Mouse (Mus musculus) urinary bladder, adult 2 months (tissue): ENCODE data around the gene Clec16a. TPM values are rescaled to one million over a fixed set of nuclear protein-coding genes. Genes with fewer than 3 reads are reported as not detected.

Experiments
- DNase-seq: peaks from one replicate; pipeline ENCODE4 v3.0.0; 2022; ENCODE audit warnings: low spot score
- polyA plus RNA-seq: library from polyadenylated mRNA; depleted of rRNA; stranded (reverse); fragments of >200 nt; gene quantifications from 2 replicates; pipeline ENCODE4 v1.2.3, GENCODE M21; 2012

Gene Clec16a
- polyA plus RNA-seq, 1 experiment, result 10.0 TPM

DNA sequence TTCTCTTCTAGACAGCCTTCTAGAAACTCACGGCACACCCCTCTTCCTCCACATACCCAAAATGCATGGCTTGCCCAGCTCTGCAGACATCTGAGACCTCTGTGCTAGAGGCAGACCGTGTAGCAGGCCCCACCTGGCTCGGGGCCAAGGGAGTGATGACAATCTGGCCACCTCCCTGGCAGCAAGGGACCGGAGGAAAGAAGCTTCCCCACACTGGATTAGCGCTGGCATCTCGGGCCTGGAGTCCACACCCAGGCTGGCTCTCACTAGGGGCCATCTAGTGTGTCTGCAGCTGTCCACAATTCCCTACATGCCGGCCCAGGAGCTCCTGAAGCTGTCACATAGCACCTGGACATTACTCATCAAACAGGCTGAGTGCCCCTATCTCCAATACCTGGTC lies 10.6 kb upstream of the Clec16a start:
- no peak for DNase-seq

DNA sequence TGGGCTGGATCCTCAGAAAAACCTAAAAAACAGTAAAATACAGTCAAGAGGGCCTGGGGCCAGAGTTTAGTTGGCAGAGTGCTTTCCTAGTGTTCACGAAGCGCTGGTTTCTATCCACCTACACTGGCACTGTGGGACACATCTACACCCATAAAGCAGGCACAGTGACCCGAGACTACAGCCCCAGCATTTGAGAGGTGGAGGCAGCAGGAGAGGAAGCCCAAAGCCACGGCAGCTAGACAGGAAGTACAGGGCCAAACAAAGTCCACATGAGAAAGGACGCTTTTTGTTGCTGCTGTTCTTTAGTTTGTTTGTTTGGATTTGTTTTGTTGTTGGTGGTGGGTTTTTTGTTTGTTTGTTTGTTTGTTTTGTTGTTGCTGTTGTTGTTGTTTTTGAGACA lies 8.8 kb upstream of the Clec16a start:
- DNase-seq, result no peak

DNA sequence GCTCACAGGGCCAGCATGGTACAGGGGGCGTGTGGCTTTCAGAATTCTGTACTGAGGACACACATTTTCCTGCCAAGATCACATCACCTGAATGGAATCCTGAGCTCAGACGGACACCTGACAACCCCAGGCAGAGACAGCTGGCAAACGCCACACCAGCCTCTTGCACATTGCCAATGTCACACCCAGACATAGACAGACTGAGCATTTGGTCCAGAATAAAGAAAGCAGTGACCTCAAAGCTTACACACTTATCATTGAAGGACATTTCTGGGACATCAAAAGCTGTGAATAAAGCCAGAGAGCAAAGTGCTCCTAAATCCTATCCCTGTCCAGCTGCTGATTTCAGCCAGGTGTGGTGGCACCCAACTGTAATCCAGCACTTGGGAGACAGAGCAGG lies 8.2 kb upstream of the Clec16a start:
- no peak for DNase-seq

DNA sequence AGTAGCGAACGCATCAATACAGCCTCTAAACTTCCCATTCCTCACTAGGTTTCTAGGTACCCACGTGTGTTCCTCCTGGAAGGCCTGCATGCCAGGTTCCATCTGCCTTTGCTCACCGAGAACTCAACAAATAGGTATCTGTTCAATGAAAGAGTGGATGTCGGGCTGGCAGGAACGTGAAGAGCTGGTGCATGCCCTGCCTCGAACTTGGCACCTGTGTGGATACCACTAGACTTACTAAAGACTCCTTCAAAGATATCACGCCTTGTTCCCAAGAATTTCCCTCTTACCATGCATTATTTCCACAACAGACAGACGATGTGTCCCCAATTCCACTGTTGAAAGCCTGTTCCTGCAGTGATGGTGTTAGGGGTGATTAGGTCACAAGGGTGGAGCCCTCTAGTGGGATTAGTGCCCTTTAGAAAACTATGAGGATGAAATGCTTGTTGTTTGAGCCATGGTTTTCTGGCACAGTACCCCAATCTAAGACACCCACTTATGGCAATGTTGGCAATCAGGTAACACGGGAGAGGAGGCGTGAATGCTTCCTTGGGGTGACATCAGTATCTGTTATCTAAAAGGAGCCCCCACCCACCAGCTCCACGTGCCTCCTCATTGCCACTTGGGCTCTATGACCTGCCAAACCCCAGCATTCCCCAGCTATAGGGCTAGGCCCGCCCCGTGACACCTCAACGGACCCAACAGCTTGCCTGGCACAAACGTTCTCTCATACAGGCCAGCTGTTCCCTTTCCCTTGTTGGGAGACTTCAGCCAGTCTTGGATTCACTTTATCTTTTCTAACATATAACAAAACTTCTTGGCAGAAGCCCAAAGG lies 4.2 kb upstream of the Clec16a start:
- no peak for DNase-seq

DNA sequence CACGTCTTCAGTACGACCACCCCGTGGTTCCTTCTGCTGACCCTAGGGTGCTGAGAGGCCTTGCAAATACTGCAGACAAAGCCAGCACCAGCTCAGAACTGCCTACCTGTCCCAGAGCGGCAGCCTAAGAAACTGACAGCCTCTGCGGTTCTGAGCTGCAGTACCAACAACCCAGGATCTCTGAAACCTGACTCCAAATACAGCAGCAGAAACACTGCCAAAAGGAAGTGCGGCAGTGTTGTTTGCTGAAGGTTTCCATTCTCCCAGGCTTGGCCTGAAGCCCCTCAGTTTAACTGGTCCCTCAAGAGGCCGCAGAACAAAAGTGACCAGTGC lies 3.6 kb upstream of the Clec16a start:
- no peak for DNase-seq

DNA sequence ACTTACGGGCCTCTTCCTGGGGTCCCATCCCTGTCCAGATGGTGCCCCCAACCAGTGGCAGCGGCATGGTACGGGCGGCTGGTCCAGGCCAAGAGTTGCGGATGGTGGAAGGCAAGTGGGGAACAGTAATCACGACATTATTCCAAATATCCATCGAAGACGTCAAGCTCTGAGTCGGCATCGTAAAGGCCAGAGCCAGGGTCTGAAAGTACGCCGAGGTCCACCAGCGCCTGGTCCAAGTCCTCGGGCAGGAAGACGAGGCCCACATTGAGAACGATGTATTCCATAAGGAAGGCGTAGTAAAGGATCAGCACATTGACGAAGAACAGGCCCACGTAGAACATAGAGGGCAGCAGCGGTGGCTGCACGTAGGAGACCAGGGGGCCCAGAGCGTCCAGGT lies 2.9 kb upstream of the Clec16a start:
- no peak for DNase-seq

DNA sequence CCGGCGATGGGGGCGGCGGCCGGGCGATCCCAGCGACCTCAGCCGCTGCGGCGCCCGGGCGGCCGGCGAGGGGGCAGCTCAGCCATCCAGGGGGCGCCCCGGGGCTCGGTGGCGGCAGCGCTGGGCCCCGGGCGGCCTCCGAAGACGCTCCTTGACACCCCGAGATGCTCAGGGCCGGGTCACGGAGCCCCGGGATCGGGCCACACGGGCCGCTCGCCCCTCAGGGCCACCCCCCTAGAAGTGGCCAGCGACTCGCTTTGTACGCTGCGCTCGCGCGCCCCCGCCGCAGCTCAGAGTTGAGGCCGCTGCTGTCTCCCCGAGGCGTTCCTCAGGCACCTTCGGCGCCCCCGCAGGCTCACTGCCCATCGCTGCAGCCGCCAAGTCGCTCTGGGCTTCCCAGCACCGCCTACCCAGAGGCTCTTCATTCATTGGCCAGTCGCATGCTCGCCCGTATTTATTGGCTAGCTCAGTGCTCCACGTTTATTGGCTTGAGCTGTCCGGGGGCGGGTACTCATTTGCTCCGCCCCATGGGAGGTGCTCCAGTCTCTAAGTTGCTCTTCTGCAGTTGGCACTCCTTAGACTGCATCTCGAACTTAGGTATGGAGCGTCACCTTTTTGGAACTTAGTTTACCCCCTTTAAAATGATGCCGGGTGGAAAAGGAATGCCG lies 2.3 kb upstream of the Clec16a start, which contains the start of gene Dexi:
Gene Dexi, minus strand, starts transcription at position 357 of the 668 bp plus-strand sequence.
- DNase-seq, result peak; percentile 87

DNA sequence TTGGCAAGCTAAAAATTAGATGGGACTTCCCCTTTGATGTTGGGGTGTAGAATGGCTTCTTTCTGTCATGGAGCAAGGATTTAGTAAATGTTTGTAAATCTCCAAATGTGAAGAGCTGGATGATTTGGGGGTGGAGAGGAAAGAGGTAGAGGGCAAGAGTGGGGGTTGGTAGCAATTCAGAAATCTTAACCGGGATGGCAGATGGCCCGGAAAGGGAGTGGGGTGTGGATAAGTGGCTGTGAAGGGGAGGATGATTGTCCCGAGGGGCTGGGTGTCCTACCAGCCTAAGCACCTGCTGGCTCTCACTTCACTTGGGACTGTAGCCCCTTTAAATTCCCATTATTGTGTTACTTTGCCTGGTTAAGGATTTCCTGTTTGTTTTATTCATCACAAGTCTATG lies 1.7 kb downstream of the Clec16a start:
- DNase-seq, result no peak

DNA sequence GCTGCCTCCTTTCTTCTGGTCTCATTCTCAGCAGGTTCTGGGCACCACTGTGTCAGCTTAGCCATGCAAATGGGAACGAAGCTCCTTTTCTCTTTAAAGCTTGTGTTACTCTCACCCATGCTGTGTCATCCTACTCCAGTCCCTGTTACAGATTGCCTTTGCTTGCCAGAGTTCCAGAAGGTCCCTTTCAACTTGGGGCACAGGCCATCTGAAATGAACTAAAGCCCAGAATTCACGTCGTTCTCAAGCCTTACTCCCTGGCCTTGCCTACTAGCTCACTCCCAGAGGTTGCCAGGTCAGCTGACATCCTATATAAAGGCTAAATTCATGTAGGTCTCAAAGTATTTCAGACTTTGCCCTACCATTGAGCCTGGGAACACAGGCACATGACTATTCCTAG lies 3.8 kb downstream of the Clec16a start:
- no peak for DNase-seq

DNA sequence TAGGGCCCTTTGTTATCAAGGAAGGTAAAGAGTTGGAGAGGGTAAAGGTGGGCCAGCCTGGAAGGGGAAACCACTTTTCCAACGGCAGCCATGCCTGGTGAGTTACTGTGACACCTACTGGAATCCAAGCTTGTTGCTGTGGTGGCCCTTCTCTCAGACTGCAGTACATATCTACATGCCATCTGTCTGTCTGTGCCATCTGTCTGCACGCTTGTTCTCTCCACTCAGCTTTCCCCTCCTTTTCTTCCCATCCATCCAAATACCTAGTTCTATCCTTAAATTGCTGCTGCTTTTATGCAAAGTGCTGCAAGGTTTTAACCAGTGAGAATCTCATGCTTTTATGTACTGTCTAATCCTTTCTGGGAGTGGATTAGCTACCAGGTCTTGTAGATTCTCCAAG lies 4.5 kb downstream of the Clec16a start:
- DNase-seq, result no peak

DNA sequence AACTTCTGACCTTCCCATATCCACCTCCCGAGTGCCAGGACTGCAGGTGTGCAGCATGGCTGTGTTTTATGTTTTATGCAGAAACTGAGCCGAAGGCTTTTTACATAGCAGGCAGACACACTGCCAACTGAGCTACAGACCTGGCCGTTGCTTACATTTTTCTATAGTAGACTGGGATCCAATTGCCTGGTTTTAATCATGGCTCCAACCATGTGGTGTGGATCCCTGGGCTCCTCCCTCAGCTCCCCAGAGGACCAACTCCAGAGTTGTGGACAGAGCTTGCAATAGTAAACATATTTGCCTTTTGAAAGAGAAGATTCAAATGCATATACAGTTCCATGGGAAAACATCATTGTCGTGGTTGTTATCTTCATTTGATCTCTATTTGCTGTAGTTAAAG lies 6.5 kb downstream of the Clec16a start:
- DNase-seq, result no peak

DNA sequence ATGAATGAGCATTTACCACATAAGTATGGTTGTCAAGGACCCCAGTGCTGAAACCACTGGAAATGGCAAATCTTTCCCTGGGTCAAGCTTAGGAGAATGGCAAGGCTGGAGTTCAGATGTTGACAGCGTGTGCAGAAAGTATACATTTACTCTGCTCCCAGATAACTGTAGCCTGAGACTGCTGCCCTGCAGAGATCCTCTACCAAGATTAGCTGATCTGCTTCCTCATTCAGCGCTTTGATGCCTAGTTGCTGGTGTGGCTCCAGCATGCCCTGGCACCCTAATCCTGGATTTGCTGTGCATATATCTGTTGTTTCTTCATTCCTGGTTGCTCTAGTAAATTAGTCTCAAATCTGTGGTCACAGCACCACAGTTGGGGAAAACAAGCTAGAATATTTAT lies 8.7 kb downstream of the Clec16a start:
- no peak for DNase-seq

DNA sequence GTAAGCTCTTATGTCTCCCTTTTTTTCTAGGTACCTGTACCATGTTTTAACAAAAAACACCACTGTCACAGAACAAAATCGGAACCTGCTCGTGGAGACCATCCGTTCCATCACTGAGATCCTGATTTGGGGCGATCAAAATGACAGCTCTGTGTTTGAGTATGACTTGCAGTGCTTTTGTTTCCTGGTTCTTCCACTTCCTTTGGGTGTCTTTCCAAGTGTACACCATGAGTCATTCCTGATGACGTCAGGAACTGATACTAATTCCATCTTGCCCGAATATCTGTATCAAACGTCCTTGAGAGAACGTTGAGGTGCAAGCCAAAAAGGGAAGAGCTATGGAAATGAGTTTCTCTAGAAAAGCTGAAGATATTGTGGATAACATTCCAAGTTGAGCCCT lies 14.9 kb downstream of the Clec16a start:
- DNase-seq, result no peak

DNA sequence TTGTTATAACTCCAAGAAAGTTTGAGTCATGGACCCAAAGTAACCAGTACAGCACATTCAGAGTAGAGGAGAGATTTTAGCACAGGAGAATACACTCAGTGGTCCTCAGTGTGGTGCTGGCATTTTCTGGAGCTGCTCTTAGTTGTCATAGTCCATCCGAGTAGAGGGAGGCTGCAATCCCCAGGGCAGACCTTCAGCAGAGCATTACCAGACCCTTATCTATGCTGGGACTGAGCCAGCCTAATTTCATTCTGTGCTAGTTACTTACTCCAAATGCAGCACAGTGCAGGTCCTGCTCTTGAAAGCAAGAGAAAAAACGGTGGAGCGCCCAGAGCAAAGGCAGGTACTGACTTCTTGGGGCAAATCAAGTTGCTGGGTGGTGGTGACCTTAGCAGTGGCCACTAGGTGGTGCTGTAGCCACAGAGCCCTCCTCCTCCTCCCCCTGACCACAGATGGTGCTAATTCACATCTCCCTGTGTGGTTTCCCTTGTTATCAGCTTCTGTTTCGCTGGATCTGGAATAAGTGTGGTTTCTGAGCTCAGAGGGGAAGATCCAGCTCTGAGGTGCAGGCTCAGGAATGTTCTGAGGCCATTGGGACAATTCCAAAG lies 20.2 kb downstream of the Clec16a start:
- no peak for DNase-seq

DNA sequence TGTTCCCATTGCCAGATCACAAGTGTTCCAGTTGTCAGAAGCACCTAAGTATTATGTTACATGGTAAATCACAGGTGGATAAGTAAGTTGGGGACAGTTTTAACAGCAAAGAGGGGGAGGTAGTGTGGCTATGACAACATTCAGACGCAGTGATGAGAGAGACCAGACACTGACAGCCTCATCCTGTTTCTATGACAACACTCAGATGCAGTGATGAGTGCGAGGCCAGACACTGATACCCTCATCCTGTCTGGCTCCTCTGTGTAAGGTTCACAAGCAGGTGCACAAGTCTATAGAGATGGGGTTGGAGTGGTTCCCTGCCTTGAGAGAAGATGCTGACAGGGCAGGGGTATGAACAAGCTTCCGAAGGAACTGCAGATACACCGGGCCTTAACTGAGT lies 22.0 kb downstream of the Clec16a start:
- DNase-seq, result no peak

DNA sequence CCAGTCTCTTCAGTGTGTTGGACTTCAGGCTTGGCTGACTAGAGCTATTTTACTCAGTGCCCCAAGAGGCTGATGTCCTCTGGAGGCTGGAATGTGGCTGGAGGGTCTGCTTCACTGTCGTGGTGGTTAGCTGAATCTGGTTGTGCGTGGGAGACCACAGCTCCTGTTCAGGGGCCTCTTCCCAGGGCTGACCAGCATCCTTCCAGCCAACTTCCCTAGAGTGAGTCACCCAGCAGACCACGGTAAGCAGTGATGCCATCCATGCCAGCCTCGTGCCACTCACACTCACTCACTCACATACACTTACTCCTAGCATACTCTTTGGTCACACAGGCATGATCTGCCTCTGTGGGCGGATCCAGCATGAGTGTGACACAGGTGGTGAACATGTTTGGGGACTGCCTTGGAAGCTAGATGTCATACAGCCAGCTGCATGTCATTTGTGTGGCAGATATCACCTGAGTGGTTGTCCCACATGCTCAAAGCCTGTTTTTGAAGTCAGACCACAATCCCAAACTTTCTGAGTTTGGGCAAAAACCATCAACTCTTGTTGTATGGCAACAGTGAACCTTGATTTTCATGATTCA lies 24.8 kb downstream of the Clec16a start:
- DNase-seq, result no peak

DNA sequence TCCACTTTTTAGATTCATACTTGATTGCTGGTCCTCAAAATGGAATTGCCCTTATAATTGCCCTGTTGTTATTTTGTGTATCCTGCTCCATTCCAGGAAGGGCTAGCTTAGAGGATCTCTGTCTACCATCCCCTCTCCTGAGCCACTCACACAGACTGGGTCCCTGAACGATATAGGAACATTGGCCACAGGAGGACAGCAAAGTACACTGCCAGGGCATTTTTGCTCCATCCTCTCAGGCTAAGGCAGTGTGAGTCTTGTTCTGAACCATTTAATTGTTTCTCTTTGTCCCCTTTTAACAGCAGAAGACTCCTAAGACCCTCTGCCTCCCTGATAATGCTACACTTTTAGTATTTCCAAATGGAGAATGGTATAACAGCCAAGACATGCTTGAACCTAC lies 25.6 kb downstream of the Clec16a start:
- no peak for DNase-seq

DNA sequence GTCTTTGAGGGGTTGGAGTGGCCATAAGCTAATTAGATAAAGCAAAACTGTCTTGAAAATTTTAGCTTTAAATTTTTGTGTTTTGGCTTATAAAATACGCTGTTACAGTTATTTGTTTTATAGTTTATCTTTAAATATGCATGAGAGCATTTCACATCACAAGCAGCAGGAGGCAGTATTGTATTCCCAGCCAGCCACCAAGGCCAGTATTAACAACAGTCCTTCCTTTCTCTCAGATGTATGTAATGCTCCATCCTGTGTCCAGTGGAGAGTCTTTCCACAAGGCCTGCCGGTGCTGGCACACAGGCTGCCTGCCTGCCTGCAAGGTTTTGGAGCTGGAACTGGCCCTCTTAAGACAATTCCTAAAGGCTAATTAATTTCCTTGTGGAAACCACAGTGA lies 26.7 kb downstream of the Clec16a start:
- no peak for DNase-seq

DNA sequence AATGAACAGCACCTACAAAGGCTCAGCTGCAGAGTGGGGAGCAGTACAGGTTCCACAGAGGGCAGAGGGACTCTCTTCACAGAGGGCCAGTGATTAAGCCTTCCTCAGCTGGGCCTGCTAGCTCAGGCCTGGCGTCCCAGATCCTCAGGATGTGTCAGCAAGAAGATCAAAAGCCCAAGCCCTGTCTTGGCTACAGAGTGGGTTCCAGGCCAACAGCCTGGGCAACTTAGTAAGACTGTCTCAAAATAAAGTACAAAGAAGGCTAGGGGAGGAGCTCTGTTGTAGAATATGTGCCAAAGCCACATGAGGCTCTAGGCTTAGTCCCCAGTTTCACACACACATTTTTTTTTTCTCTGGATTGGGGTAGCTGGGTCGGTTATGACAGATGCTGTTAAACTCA lies 29.8 kb downstream of the Clec16a start:
- no peak for DNase-seq

DNA sequence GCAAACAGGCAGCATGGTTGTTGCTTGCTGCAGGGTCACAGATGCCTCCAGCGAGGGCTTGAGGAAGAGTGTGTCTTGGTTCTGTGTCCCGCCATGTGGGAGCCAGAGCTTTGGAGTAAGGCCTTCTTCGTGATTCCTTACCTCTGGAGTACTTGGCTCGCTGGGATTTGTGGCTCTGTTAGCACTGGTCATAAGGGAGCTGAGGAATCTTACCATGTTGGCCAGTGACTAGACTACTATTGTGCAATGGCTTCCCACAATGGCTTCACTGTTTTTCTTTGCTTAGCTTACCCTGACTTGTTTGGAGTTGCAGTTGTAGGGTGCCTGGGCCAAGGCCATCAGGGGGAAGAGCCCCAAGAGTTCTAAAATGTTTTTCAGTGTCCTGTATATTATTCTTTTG lies 30.8 kb downstream of the Clec16a start:
- DNase-seq, result no peak

DNA sequence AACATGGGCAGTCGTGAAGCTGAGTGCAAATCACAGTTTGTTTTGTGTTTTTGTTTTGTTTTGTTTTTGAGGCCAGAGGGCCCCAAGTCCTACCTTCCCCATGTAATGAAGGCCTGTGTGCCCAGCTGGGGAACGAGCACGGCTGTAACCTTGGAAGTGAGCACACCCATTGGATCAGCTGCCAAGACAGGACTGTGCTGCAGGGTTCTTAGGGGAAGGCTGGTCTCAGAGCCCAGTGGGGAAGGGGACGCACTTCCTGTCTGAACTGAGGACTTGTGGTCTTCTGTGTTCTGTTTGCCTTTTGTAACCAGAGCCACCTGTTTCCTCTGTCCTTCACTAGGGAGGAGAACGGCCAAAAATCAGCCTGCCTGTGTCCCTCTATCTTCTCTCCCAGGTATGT lies 32.4 kb downstream of the Clec16a start:
- DNase-seq, result no peak

DNA sequence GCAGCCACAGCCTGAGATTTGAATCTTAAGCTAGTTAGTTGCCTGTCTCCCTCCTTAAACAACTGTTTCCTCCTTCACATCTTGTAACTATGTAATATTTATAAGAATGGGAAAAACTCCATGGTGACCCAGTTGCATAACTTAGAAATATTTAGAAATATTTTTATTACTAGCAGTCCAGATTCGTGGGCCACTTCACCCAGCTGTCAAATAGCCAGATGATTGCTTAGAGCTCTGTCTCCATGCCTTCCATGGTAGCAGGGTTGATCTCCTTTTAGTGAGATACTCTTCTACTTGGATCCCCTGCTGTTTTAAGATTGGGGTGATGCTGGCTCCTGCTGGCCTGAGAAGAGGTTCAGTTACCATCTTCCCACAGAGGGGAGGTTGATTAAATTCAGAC lies 33.2 kb downstream of the Clec16a start:
- no peak for DNase-seq
